Mouse (Mus musculus) 3134 (cell line): Measurements from ENCODE around the gene Map4k4.

Experiments
- DNase-seq: peaks from one replicate; pipeline ENCODE4 v3.0.0-alpha.2; 2011; ENCODE audit warnings: low spot score; ENCODE audit not compliant: insufficient read length; ENCODE audit errors: extremely low read depth

Gene Map4k4

DNA sequence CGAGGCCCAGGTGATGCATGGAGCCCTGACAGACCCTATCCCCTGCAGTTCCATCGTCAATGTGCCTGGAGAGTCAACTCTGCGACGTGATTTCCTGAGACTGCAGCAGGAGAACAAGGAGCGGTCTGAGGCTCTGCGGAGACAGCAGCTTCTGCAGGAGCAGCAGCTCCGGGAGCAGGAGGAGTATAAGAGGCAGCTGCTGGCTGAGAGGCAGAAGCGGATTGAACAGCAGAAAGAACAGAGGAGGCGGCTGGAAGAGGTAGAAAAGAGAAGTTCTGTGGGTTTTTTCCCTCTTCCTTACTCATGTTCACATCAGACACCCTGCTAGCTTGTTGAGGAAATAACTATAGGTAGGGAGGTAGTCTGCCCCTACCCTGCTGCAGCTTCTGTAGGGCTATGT lies 89.3 kb downstream of the Map4k4 start:
- DNase-seq = no peak

- DNase-seq = no peak
Observed at GRCm38 (mm10) chr1:39993921-39994320, 93.2 kb downstream of the Map4k4 start.

DNA sequence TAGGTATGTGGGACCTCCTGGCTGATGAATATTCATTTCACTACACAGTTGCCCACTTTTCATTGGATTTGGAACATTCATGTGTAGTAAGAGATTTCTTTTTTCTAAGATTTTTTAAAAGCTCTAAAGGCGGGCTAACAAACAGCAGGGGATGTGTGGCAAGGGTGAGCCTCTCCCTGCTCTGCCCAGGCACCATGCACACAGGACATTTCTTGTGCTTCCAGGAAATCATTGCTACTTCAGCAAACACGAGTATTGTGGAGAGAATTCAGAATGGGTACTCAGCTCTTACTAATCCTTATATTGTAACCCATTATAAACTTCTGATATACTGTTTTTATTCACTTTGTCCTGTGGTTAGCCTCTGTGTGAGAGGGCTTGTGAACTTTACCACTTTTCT lies 94.9 kb downstream of the Map4k4 start:
- DNase-seq = no peak

- no peak for DNase-seq
Observed at GRCm38 (mm10) chr1:40000476-40000875, 99.8 kb downstream of the Map4k4 start.

DNA sequence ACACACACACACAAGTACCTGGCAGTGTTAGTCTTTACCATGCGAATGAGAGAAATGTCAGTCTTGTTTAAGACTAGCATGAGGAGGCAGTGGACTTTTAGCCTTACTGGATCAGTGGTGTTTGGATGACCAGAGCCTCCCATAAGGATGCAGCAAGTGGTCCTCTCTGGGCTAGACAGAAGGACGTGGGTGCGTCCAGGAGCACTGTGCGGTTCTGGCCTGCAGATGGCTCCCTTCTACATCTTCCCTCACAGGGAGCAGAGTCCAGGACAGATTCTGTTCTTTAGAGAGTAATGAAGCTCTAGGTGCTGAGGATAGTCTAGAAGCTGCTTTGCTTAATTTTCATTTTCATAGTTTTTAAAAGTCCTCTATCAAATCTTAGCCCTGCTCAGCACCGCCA lies 100.2 kb downstream of the Map4k4 start:
- DNase-seq = no peak

DNA sequence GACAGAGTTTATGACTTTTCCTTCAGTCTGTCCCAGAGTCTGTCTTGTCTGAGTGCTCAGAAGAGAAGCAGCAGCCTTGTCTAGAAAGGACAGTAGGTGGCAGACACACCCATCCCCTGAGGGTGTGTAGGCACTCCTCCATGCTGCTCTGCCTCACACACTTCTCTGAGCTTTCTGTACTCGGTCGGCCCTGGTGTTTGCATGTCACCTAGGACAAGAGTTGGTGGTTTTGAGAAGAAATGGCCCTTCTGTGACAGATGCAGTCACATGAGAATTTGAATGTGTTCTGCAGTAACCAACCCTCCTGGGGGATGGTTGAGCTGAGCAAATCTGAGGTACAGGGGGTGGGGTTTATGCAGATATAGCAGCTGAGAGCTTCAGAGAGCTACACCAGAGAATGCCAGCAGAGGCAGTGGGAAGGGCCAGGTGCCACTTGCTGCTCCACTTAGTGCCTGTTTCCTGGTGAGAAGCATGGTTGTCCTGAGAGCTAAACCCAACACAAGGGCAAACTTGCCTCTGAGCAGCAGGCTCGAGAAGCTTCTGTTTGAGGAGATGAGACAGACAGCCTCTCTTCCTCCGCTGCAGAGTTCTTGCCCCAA lies 101.5 kb downstream of the Map4k4 start:
- DNase-seq = no peak

- DNase-seq = no peak
Observed at GRCm38 (mm10) chr1:40006043-40006651, 105.4 kb downstream of the Map4k4 start.

- no peak for DNase-seq
Observed at GRCm38 (mm10) chr1:40007962-40008471, 107.3 kb downstream of the Map4k4 start.

DNA sequence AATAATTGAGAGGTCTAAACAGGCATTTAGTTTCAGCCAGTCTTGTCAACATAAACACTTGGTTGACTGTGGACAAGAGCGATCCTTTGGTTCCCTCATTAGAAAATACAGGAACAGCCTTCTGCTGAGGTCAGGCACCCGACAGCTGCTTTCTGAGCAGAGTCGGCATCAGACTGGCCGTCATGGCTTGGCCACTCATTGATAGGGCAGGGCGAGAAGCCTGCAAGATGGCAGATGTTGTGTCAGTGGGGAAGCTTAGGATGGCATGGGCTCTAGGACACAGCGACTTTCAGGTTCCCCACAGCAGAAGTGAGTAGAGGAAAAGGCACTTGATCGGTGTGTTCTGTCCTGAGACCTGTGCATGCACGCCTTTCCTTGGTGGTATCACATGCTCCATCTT lies 112.0 kb downstream of the Map4k4 start:
- DNase-seq = no peak

DNA sequence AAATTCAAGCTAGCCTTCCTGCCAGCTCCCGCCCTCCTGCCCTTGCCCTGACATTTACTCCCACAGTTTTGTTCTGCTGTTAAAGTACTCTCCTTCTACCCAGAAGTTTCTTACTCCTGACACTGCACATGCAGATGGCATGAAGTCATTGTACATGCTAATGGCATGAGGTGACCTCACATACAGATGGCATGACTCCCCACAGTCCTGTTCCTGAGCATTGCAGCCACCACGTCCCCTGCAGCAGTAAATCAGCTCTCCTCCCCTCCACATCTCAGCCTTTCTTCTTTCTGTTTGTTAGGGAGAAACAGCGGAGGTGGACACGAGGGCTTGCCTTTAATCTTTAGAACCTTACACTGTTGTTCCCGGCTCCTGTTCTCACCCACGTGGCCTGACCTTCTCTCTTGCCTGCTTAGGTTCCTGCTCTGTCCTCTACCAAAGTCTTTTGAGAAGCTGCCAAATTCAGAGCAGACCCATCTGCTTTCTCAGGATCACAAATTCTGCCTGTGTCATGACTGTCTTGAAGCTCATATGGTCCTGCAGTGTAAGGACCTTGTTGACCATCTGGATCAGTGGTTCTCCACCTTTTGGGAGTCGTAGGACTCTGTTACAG lies 114.5 kb downstream of the Map4k4 start:
- no peak for DNase-seq

GRCm38 (mm10) chr1:40021617-40022016 lies 120.9 kb downstream of the Map4k4 start:
- no peak for DNase-seq

- no peak for DNase-seq
Observed at GRCm38 (mm10) chr1:40022472-40023135, 121.9 kb downstream of the Map4k4 start.

GRCm38 (mm10) chr1:40023206-40023605 lies 122.5 kb downstream of the Map4k4 start:
- no peak for DNase-seq

GRCm38 (mm10) chr1:40023748-40024147 lies 123.0 kb downstream of the Map4k4 start:
- no peak for DNase-seq

DNA sequence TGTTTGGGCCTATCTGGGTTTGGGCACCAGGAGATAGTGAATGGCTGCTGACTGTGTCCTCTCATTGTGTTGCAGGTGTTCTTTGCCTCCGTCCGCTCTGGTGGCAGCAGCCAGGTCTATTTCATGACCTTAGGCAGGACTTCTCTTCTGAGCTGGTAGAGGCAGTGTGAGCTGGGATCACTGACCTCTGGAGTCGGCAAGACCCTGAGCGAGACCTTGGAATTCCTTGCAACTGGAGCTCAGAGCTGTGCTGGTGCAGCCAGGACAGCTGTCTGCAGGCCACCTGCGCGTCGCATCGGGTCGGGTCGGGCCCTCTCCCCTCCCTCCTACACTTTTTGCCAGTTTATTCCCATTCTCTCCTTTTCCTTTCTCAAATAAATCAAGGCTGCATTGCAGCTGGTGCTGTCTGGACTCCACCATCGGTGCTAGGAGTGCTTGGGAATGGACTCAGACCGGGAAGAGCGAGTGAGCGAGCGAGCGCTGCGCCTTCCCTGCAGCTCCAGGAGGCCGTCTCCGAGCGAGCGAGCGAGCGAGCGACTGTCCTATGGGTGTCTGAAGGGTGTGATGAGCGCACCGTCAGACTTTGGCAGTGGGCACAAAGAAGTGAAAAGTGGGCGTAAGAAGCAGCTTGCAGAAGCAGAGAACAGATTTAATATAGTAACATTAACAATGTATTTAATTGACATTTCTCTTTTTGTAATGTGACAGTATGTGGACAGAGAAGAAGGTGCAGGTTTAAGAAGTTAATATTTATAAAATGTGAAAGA lies 124.0 kb downstream of the Map4k4 start:
- DNase-seq = no peak

- DNase-seq = no peak
Observed at GRCm38 (mm10) chr1:40025416-40025815, 124.7 kb downstream of the Map4k4 start.

DNA sequence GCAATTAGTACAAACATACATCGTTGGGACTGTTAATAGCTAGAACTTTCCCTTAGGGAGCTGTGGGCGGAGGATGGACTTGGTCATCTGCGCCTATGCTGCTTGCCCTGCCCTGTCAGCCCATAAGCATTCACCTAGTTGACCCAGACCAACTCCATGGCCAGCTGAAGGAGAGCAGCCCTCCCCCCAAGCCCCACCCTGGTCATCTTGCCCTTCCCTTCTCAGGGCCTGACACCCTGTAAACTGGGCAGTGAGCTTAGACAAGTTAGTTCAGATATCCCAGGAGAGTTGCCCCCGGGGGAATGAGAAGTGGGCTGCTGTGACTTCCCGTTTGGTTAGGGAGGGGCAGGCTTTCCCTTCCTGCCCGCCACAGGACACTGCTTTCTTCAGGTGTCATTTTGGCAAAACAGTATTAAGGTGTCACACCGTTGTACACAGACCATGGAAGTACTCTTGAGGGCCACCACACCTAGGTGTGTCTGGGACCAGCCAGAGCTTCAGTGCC lies 126.5 kb downstream of the Map4k4 start:
- no peak for DNase-seq

DNA sequence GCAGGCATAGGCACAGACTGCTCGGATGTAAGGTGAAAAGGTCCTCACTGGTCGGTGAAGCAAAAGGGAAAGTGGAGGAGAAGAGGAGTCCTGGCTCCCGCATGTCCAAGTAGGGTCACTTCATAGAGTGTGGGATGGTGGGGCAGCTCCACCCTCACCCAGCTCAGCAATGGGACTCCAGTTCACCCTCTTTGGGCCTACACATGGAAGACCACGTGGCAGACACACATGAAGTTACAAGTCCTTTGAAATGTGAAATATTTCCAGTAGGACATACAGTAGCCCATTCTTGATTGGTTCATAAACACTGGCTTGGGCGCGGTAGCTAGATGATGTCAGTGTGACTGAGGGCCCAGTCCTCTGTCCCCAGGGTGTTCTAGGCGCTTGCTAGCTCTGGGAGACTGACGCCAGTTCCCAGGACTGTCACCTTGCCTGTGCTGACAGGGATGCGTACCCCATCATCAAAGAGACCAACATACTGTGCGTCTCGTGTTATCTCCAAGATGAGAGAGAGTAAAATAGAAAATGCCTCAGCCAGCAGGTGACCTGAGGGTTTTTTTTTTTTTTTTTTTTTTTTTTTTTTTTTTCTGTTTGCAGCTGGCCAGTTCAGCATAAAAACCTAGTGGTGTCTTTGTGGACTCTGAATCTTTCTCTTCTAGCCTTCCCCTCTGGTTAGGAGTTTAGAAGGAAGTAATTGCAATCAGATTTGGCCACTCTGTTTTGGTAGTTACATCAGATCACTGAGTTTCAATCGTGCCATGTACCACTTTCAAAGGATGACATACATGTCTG lies 127.7 kb downstream of the Map4k4 start:
- no peak for DNase-seq

GRCm38 (mm10) chr1:40029597-40029996 lies 128.9 kb downstream of the Map4k4 start:
- no peak for DNase-seq
